Mouse (Mus musculus) right cerebral cortex, postnatal 10 days (tissue): ENCODE data around the gene Gbp5.
"Not testable (repeated sequence)": the region's sequence is repeated elsewhere in the genome, so short reads cannot be mapped to it uniquely, and the experiment has no call there.

Source experiments
- DNase-seq, 2 experiments: peaks; one replicate each; pipeline ENCODE4 v3.0.0; 2021; ENCODE audit warnings: low spot score in 2 of 2

The Gbp5 gene

DNA sequence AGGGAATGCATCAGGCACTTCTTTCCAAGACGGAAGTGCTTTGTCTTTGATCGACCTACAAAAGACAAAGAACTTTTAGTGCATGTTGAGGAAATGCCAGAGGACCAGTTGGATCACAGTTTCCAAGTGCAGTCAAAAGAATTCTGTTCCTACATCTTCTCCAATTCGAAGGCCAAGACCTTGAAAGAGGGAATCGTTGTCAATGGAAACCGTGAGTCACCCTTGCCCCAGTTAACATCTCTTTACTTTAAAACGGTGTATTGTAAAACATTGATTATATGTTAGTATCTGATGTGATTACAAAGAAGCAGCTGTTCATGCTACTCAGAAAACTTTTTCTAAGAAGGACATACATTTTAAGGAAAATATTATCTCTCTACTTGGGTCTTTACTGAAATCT is 47.6 kb downstream of the Gbp5 start:
- DNase-seq: no peak

DNA sequence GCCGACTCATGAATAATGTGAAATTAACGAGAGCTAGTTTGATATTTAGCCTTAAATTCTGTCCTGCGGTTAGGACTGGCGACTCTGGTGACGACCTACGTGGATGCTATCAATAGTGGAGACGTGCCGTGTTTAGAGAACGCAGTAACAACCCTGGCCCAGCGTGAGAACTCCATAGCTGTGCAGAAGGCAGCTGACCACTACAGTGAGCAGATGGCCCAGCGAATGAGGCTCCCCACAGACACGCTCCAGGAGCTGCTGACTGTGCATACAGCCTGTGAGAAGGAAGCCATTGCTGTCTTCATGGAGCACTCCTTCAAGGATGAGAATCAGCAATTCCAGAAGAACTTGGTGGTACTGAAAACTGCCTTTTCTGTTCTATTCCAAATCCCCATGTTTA is 49.0 kb downstream of the Gbp5 start:
- not testable (repeated sequence) for DNase-seq

DNA sequence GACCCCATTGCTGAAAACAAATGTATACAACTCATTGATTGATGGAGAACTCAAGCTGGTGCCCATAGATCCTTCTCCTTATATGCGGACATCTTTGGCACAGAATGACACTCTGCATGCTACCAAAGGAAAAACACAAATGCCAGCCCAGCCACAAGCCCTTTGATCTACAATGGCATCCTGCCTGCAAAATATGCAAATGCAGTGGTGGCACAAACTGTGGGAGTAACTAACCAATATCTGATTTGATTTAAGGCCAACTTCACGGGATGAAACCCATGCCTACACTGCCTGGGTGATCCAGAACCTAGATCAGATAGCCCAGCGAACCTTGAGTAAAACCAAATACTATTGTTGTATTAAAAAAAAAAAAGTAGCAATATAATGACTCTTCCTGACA is 52.9 kb downstream of the Gbp5 start:
- DNase-seq: no peak

DNA sequence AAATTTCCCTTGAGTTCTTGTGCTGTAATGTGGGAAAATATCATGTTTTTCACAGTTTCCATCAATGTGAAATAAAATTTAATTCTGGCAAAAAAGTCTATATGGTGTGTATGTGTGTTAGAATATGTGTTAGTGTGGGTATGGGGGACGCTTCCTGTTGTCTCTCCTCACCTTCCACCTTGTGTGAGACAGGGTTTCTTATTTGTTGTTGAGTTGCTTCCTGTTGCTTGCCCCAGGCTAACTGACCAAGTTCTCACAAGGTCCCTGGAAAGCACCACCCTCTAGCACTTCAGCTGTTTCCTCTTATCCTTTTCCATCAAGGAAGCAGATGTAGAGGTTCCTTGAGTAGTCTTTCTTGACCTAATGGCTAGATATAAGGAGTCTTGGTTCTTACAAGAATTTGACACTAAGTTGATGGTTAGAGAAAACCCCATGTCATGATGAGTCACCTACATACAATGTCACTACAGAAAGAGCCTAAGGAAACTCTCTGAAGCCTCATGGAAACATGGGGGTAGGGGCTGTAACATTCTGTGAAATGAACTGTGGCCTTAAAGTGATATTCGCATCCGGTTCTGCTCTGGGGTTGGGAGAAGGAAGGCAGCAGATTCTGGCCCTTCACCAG is 56.4 kb downstream of the Gbp5 start:
- DNase-seq: no peak

DNA sequence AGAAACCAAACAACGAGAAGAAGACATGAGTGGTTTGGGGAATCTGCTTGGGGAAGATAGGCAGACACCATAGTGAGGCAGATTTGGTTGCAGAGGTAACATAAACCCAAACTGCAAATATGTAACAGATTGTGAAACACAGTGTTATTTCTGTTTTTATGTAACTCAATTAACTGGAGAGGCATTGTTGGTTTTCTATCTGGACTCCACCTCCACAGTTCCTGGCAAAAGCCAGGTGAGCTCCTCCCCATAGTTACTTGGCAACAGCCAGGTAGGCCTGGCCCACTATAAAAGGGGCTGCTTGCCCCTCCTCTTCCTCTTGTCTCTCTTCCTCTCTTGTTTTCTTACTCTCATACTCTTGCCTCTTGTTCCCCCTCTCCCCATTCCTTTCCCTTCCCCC is 60.8 kb downstream of the Gbp5 start:
- no peak for DNase-seq

DNA sequence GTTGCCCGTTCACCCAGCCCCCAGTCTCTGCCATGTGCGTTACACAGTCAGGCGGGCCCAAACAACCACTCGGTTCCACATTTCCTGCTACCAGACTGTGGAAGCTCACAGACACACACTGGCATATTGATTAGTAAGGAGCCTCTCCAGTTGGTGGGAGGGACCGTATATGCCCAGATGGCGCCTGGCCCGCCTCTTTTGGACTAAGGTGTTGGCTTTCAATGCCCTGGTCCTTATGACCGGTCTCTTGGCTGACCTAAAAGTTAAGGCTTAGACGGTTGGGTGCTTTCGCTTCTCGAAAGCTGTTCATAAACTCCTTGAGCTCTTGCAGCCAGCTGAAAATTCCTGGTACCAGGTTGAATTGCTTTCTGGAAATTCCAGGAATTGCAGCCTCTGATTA is 61.8 kb downstream of the Gbp5 start:
- DNase-seq: no peak

DNA sequence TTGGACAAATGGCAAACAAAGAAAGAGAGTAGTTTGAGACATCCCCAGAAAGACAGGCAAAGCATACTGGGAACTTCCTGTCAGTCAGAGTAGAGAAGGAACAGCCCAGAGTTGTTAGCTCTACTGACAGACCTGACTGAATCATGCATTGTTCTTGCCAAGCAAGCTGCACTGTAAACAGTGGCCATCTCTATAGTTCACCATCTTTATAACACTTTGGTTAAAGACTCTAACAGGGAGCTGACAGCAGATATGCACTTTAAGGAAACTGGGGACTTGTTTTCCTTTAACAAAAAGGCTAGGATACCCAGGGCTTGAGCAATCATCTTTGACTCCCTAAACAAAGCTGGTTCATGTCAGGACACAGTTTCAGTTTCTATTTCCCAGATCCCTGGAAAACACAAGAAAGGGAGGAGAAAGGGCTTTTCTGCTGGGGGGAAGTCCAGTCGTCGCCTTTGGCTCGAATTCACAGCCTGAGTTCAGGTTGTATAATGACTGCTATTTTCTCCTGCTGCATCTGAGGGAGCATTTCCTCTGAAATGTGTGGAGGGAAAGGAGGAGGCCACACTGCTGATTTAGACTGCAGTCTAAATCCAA is 66.0 kb downstream of the Gbp5 start, which contains the start of gene Gbp3:
Gene Gbp3 (plus strand): TSS at position 395 of the 597 bp plus-strand sequence.
- no peak for DNase-seq

DNA sequence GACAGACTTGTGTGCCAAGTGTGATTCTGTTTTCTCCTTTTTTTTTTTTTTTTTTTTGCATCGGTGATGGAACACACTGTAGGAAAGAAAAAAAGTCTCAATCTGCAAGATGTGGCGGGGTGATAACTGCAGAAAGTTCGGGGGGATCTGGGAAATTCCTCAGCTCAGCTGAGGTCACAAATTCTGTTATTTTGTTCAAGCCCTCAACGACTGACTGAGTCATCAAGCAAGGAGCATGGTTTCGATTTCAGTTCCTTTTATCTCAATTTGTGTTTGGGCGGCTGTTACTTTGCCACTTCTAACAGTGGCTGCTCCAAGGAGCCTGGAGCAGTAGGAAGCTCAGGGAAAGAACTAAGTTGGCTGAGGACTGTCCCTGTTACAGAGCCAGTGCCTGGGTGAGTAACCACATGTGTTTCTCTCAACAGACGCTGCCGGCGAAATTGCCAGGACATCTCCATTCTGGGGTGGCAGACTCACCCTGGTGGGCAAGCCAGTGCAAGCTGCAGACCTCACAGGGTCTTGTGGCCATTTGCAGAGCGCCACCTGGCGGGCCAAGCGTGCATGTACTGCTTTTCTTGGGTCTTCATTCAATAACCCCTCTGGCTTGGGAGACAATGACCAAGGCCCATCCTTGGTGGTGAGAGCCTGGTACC is 66.6 kb downstream of the Gbp5 start:
- peak; percentile 80 to 87 for DNase-seq

DNA sequence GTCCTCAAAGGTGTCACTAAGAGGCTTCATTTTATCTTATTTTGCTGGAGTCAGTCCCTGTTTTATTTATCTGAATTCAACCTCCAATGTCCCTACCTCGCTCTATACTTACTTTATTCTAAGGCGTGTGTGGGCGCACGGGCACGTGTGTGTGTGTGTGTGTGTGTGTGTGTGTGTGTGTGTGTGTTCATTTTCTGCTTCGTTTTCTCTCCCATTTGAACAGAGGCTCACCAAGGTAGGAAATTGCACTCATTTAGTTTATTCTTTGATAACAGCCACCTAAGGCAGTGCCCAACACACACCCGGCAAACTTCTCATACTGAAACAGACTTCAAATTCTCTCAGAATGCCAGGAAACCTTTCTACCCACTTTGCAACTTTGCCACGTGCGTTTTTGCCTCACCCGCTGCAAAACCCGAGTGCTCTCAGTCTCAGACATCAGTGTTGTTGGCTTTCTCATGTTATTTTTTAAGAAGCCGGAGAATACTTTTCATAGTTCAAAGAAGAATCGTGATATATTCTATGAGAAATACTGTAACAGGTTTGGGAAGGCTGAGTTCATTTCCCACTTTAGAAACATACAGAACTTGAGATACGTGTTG is 67.4 kb downstream of the Gbp5 start:
- no peak for DNase-seq

DNA sequence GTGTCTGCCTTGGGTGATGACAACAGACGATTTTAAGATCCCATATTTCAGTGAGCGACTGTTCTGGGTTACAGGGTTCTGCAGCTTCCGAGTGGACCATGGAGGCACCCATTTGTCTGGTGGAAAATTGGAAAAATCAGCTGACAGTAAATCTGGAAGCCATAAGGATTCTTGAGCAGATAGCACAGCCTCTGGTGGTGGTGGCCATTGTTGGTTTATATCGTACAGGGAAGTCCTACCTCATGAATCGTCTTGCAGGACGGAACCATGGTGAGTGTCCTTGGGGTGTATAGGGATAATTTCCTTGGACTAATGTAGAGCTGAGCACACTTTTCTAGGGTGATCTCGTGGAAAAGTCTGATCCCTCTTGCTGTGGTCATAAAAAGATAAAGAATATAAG is 67.9 kb downstream of the Gbp5 start:
- no peak for DNase-seq

DNA sequence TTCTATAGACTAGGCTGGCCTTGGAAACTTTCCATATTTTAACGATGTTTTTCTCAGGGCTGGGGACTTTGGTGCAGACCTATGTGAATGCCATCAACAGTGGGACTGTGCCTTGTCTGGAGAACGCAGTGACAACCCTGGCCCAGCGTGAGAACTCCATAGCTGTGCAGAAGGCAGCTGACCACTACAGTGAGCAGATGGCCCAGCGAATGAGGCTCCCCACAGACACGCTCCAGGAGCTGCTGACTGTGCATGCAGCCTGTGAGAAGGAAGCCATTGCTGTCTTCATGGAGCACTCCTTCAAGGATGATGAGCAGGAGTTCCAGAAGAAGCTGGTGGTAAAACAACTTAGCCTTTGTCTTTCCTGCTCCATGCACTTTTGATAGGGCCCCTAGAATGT is 73.7 kb downstream of the Gbp5 start:
- DNase-seq: not testable (repeated sequence)

DNA sequence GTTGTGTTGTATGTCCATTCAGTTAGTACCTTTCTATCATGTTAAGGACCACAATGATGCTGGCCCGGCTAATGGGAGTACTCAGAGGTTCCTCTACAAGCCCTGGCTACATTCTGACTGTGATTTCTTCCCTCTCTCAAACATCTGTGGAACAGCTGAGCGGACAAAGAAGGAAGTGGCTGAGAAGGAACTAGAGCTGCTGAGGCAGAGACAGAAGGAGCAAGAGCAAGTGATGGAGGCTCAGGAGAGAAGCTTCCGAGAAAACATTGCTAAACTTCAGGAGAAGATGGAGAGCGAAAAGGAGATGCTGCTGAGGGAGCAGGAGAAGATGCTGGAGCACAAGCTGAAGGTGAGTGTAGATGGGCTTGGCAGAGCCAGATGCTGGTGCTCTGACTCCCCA is 77.0 kb downstream of the Gbp5 start:
- no peak for DNase-seq
